Mouse (Mus musculus) stomach, postnatal 0 days (tissue): ENCODE measurements around the gene Axdnd1.

Experiments used
- CTCF ChIP-seq: IDR thresholded peaks from 2 replicates; pipeline ENCODE4 v1.5.1; 2016; ENCODE audit warnings: antibody characterized with exemption, low read depth, mild to moderate bottlenecking, moderate library complexity
- EP300 ChIP-seq: optimal IDR thresholded peaks from 2 replicates; pipeline ENCODE3; 2016; ENCODE audit warnings: antibody characterized with exemption

DNA sequence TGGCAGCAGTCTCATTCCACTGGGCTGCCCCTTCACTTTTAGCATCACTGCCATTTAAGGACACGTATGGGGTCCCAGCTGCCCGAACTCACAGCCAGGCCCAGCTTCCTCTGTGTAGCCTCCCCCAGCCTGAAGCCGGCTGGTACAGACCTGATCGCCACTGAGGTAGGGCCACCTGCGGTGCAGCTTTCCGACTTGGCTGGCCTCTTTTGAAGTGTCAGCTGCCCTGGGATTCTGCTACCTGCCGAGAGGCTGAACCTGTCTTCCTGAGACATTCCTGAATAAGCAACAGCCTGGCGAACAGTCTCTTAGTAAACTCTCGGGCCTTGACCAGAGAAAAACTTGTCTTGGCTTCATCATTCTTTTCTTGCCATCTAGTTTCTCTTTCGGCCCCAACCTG, 17.7 kb downstream of the Axdnd1 start:
- TF ChIP-seq CTCF (no peak), EP300 (no peak)
